Mouse (Mus musculus) stomach, postnatal 0 days (tissue): ENCODE measurements at regions not wholly inside any gene's neighbourhood (a gene's known extent, or its start where the extent isn't known, plus 50 kb on each side); places are given as distances from the start of the nearest gene placed in this dataset.
A peak's percentile ranks its signal among the peaks of the same experiment; 100 is the strongest.

Source experiments
- ATAC-seq: fragments of 200-750 bp; cut with Nextera tagmentation; 2 replicates; pipeline ENCODE4 v1.8.0; 2017; ENCODE audit not compliant: low FRiP score, low TSS enrichment
- DNase-seq: peaks from one replicate; pipeline ENCODE4 v3.0.0-alpha.2; 2016; ENCODE audit warnings: low spot score
- H3K27ac ChIP-seq: fragments of 300-500 bp; sonication (generic); replicated peaks from 2 replicates; pipeline ENCODE4 v1.5.1; 2014; ENCODE audit warnings: mild to moderate bottlenecking, control low read depth
- H3K27me3 ChIP-seq: fragments of 300-500 bp; sonication (generic); 2 replicates; pipeline ENCODE4 v1.6.1; 2014; ENCODE audit warnings: low read length; ENCODE audit not compliant: control insufficient read depth, insufficient read depth
- H3K36me3 ChIP-seq: fragments of 300-500 bp; sonication (generic); 2 replicates; pipeline ENCODE4 v1.6.1; 2014; ENCODE audit warnings: low read length, mixed read lengths; ENCODE audit not compliant: control insufficient read depth, insufficient read depth
- H3K4me1 ChIP-seq: fragments of 300-500 bp; sonication (generic); replicated peaks from 2 replicates; pipeline ENCODE4 v1.6.1; 2014; ENCODE audit warnings: antibody characterized with exemption; ENCODE audit not compliant: control insufficient read depth, insufficient read depth
- H3K4me2 ChIP-seq: fragments of 300-500 bp; sonication (generic); replicated peaks from 2 replicates; pipeline ENCODE4 v1.6.1; 2014; ENCODE audit warnings: low read depth, mild to moderate bottlenecking, control low read depth, moderate library complexity
- H3K4me3 ChIP-seq: fragments of 300-500 bp; sonication (generic); 2 replicates; pipeline ENCODE4 v1.5.1; 2014; ENCODE audit warnings: low read depth, low read length, control low read depth
- H3K9ac ChIP-seq: fragments of 300-500 bp; sonication (generic); 2 replicates; pipeline ENCODE4 v1.6.1; 2014; ENCODE audit warnings: mild to moderate bottlenecking, low read length, control low read depth, mixed read lengths
- H3K9me3 ChIP-seq: fragments of 300-500 bp; sonication (generic); 2 replicates; pipeline ENCODE4 v1.6.1; 2016; ENCODE audit warnings: low read length; ENCODE audit not compliant: control insufficient read depth
- CTCF ChIP-seq: IDR thresholded peaks from 2 replicates; pipeline ENCODE4 v1.5.1; 2016; ENCODE audit warnings: antibody characterized with exemption, low read depth, mild to moderate bottlenecking, moderate library complexity
- EP300 ChIP-seq: optimal IDR thresholded peaks from 2 replicates; pipeline ENCODE3; 2016; ENCODE audit warnings: antibody characterized with exemption
- WGBS: fragments of 180-500 bp; shearing (Covaris S2); extraction: QIAGEN DNeasy Blood & Tissue Kit; methylation state at CpG from one replicate; pipeline ENCODE4 v1.1.7; 2014; 5-methylcytosine and 5-hydroxymethylcytosine counted together

- Histone ChIP-seq H3K4me3 (no peak overlapping the region), H3K4me2 (no peak overlapping the region), H3K9me3 (no peaks in the 10 kb centered on the region), H3K9ac (no peak overlapping the region), H3K27ac (no peak overlapping the region), H3K4me1 (no peaks in the 10 kb centered on the region), H3K36me3 (no peaks in the 10 kb centered on the region), H3K27me3 (no peaks in the 10 kb centered on the region)
- ATAC-seq (no peak), DNase-seq (no peak)
- WGBS: 81% methylated on average over 8 of the region's 8 CpGs
- TF ChIP-seq CTCF (no peak), EP300 (no peak)
Measured at GRCm38 (mm10) chr17:70924565-70925220, 71.3 kb upstream of the Tgif1 start.

DNA sequence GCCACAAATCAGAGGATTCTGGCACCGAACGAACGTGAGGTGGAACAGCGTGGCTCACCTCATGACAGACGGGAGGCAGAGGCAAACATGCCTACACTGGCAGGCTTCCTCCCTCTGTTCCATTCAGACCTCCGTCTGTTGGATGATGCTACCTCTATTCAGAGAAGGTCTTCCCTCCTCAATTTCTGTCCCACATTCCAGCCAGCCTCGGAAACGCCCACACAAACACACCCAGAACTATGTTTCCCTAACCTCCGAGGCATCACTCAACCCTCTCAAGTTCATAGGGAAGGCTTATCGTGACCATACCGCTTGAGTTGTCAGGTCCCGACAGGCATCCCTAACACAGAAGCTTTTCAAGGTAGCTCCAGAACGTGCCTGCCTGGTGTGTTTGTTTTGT lies 68.3 kb upstream of the Tgif1 start:
- H3K4me2 ChIP-seq: no peak overlapping the region
- H3K4me1 ChIP-seq: no peaks in the 10 kb centered on the region
- 44% methylated on average over 13 of the region's 13 CpGs for WGBS
- no peaks in the 10 kb centered on the region for H3K9me3 ChIP-seq
- peak; percentile 49; the same call in 1 of the 2 replicates for ATAC-seq
- TF ChIP-seq EP300 (no peak), CTCF (no peak)
- H3K27me3 ChIP-seq: no peaks in the 10 kb centered on the region
- no peak overlapping the region for H3K4me3 ChIP-seq
- no peak overlapping the region for H3K27ac ChIP-seq
- no peak for DNase-seq
- H3K36me3 ChIP-seq: no peaks in the 10 kb centered on the region
- no peak overlapping the region for H3K9ac ChIP-seq

DNA sequence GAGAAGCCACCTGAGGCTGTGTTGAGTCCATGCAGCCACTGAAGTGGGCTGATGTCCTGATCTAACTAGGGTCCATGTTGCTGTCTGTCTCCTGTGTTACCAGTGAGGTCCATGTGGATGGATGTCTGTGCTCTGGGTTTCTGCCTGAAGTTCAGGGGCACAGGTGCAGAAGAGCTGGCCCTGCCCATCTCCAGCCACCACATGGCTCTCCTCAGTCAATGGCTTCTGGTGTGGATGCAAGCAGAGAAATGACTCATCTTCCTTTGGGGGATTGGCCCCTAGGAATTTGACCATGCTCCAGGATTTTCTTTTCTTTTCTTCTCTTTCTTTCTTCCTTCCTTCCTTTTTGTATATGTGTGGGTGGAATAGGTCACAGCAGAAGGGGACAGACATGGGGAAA lies 66.8 kb upstream of the Tgif1 start:
- no peak for DNase-seq
- H3K27ac ChIP-seq: no peak overlapping the region
- TF ChIP-seq EP300: no peak
- no peak for TF ChIP-seq CTCF
- no peaks in the 10 kb centered on the region for H3K36me3 ChIP-seq
- H3K9me3 ChIP-seq: no peaks in the 10 kb centered on the region
- H3K27me3 ChIP-seq: no peaks in the 10 kb centered on the region
- ATAC-seq: no peak
- no peak overlapping the region for H3K4me3 ChIP-seq
- H3K9ac ChIP-seq: no peak overlapping the region
- H3K4me1 ChIP-seq: no peaks in the 10 kb centered on the region
- no peak overlapping the region for H3K4me2 ChIP-seq

GRCm38 (mm10) chr17:70917183-70917935 lies 64.0 kb upstream of the Tgif1 start:
- Histone ChIP-seq H3K4me3 (no peak overlapping the region), H3K36me3 (no peaks in the 10 kb centered on the region), H3K27me3 (no peaks in the 10 kb centered on the region), H3K4me2 (no peak overlapping the region), H3K9me3 (no peaks in the 10 kb centered on the region), H3K4me1 (no peaks in the 10 kb centered on the region), H3K9ac (no peak overlapping the region), H3K27ac (no peak overlapping the region)
- ATAC-seq (no peak), DNase-seq (no peak)
- TF ChIP-seq CTCF (no peak), EP300 (no peak)
- 52% methylated on average over 19 of the region's 19 CpGs for WGBS

DNA sequence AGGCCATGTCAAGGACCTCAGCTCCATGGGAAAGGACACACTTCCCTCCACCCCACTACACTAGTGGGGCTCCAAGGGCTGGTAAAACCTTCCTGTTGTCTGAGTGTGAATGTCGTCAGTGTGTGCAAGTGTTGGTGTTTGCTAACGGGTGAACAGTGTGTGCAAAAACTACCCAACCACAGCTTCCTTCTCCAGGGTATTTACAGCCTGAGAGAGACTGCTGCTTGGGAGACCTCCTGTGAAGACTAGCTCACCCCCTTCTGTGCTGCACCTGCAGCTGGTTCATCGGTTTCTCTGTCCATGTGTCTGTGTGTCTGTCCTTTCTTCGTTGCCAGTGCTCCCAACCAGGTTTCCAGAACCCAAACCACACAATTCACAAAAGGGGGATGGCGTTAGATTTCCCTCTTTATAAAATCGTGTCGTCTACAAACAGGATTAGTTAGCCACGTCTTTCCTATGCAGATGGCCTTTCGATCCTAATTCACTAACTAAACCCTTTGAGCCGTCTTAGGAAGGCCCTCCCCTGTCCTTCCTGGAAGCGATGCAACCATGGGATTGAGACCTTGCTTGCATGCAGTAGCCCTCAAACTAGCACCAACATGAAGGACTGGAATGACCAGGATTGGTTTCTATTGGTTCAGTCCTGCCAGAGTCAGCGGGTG lies 62.9 kb upstream of the Tgif1 start:
- no peak overlapping the region for H3K9ac ChIP-seq
- no peaks in the 10 kb centered on the region for H3K27me3 ChIP-seq
- H3K27ac ChIP-seq: no peak overlapping the region
- no peaks in the 10 kb centered on the region for H3K4me1 ChIP-seq
- H3K9me3 ChIP-seq: no peaks in the 10 kb centered on the region
- WGBS: 75% methylated on average over 12 of the region's 12 CpGs
- no peak for ATAC-seq
- H3K36me3 ChIP-seq: no peaks in the 10 kb centered on the region
- TF ChIP-seq EP300 (no peak), CTCF (no peak)
- H3K4me3 ChIP-seq: no peak overlapping the region
- no peak for DNase-seq
- H3K4me2 ChIP-seq: no peak overlapping the region

DNA sequence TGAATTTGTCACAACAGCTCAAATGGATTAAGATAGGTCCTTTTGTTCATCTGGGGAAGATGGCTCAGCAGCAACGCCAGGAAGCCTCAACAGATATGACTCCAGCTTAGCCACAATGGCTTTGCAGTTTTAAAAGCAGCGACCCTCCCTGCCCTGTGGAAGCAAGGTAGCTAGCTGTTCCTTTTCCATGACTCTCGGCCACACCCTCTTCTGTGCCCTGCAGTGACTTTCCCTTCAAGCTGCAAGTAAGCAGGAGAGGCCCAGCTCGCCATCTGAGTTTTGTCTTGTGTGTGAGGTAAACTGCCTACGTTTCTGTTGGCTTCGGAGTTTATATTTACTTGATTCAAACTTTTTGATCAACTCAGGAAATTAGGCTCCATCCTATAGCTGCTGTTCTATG lies 62.1 kb upstream of the Tgif1 start:
- TF ChIP-seq CTCF (no peak), EP300 (no peak)
- ATAC-seq (no peak), DNase-seq (no peak)
- 55% methylated on average over 6 of the region's 6 CpGs for WGBS
- Histone ChIP-seq H3K9me3 (no peaks in the 10 kb centered on the region), H3K36me3 (no peaks in the 10 kb centered on the region), H3K27ac (no peak overlapping the region), H3K4me1 (no peaks in the 10 kb centered on the region), H3K4me2 (no peak overlapping the region), H3K4me3 (no peak overlapping the region), H3K27me3 (no peaks in the 10 kb centered on the region), H3K9ac (no peak overlapping the region)
